Mouse (Mus musculus) cerebellum, adult 8-10 months (tissue): Measurements from ENCODE around the gene Morn3.
A peak's percentile ranks its signal among the peaks of the same experiment; 100 is the strongest.

Experiments
- DNase-seq: peaks from one replicate; pipeline ENCODE4 v3.0.0; 2022

Morn3 gene

GRCm38 (mm10) chr5:123021438-123021837 lies 25.4 kb downstream of the Morn3 start:
- DNase-seq, result no peak

GRCm38 (mm10) chr5:123020426-123020825 lies 26.4 kb downstream of the Morn3 start:
- DNase-seq, result no peak

- no peak for DNase-seq
These were observed 27.3 kb downstream of the Morn3 start for GRCm38 (mm10) chr5:123019336-123020016.

- DNase-seq, result no peak
These were observed 29.3 kb downstream of the Morn3 start for GRCm38 (mm10) chr5:123017504-123017903.

- no peak for DNase-seq
These were observed 30.9 kb downstream of the Morn3 start for GRCm38 (mm10) chr5:123015915-123016314.

- DNase-seq, result peak; percentile 97
These were observed 31.8 kb downstream of the Morn3 start, which contains the start of gene Orai1 for GRCm38 (mm10) chr5:123014753-123015701. Gene Orai1, plus strand, starts transcription at chr5:123015074.

GRCm38 (mm10) chr5:123013599-123014315 lies 33.1 kb downstream of the Morn3 start:
- DNase-seq, result peak; percentile 72

- no peak for DNase-seq
These were observed 35.1 kb downstream of the Morn3 start for GRCm38 (mm10) chr5:123011705-123012104.

GRCm38 (mm10) chr5:123010806-123011205 lies 36.0 kb downstream of the Morn3 start:
- no peak for DNase-seq

- peak; percentile 66 for DNase-seq
These were observed 36.9 kb downstream of the Morn3 start for GRCm38 (mm10) chr5:123009873-123010272.

GRCm38 (mm10) chr5:123008877-123009493 lies 37.8 kb downstream of the Morn3 start:
- DNase-seq, result no peak

- DNase-seq, result no peak
These were observed 40.9 kb downstream of the Morn3 start for GRCm38 (mm10) chr5:123005716-123006592.

GRCm38 (mm10) chr5:123000901-123001300 lies 45.9 kb downstream of the Morn3 start:
- DNase-seq, result no peak

GRCm38 (mm10) chr5:122997205-122998204 lies 49.3 kb downstream of the Morn3 start:
- DNase-seq, result no peak

- DNase-seq, result no peak
These were observed 51.9 kb downstream of the Morn3 start for GRCm38 (mm10) chr5:122994910-122995309.

- no peak for DNase-seq
These were observed 52.4 kb downstream of the Morn3 start for GRCm38 (mm10) chr5:122994303-122994846.

- no peak for DNase-seq
These were observed 53.0 kb downstream of the Morn3 start for GRCm38 (mm10) chr5:122993811-122994210.

GRCm38 (mm10) chr5:122991350-122992004 lies 55.3 kb downstream of the Morn3 start:
- DNase-seq, result no peak

GRCm38 (mm10) chr5:122990411-122991160 lies 56.2 kb downstream of the Morn3 start:
- DNase-seq, result no peak
